Mouse (Mus musculus): ENCODE measurements at regions not wholly inside any gene's neighbourhood (a gene's known extent, or its start where the extent isn't known, plus 50 kb on each side); places are given as distances from the start of the nearest gene placed in this dataset.

DNA sequence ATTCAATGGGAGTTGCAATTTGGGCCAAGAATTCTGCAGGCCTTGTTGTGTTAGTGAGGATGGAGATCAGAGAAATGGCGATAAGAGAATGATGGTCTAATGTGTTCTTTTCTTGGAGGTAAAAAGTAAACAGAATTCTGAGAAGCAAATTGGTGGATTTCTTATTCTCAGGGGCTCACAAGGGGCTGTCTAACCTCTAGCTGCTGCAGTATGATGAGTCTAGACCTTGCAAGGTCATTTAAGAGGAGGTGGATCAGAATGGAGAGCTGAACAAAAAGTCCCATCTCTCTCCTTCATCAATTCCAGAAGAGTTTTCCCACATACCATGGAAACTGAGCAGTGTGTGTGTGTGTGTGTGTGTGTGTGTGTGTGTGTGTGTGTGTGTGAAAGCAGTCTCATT, 128.1 kb downstream of the Cpeb2 start:
- TF ChIP-seq CTCF (IDR thresholded peaks at IDR 0.05), result no peak
- no peak for TF ChIP-seq POLR2A (IDR thresholded peaks at IDR 0.05; ENCODE audit: insufficient read depth, low read depth, low read length)
